Mouse (Mus musculus): ENCODE results near the gene Syne4. TPM values are rescaled to one million over a fixed set of nuclear protein-coding genes. Genes with fewer than 3 reads are reported as not detected.

Gene Syne4
- total and polyA plus RNA-seq, 3 experiments: 2.1 to 4.0 (median 2.6) TPM

GRCm38 (mm10) chr7:30315559-30316529, 1.2 kb downstream of the Syne4 start:
- no peak for TF ChIP-seq GATA1 (IDR thresholded peaks at IDR 0.05; ENCODE audit: borderline replicate concordance, low read length)
- TF ChIP-seq TAL1 (conservative IDR thresholded peaks at IDR 0.05; ENCODE audit: low read depth, low read length): no peak
- Histone ChIP-seq H3K4me3 (ENCODE audit: low read depth, low read length) (no peak overlapping the region), H3K36me3 (replicated peaks) (peaks cover 40% of the 10 kb centered on the region), H3K27me3 (ENCODE audit: insufficient read depth, low read length) (peaks cover 2% of the 10 kb centered on the region; the same call in 1 of the 2 replicates), H3K9me3 (replicated peaks) (no peaks in the 10 kb centered on the region), H3K4me1 (ENCODE audit: insufficient read depth, low read depth, low read length) (peaks cover 34% of the 10 kb centered on the region)
- DNase-seq (ENCODE audit: low spot score) (no peak), ATAC-seq (ENCODE audit: extremely low read depth, insufficient number of reproducible peaks, low FRiP score, poor library complexity, severe bottlenecking) (no peak)

DNA sequence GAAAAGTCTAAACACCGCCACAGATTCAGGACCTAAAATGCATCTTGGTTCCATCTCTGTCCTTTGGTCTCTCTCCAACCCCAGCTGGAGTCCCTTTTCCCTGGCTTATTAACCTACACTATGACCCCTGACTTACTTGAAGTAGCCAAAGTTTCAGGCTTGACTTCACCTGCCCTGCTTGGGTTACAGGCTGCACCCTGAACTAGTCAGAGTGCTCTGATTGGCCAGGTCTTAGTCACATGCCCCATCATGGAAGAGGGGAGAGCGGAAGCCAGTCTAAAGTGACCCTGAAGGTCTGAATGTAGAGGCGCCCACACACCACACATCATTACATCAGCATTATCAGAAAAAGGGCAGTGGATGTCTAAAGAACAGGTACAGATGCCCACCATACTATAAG, 3.5 kb downstream of the Syne4 start:
- H3K4me1 ChIP-seq (ENCODE audit: insufficient read depth, low read depth, low read length): peaks cover 50% of the 10 kb centered on the region
- no peak for DNase-seq (ENCODE audit: low spot score)
- TF ChIP-seq CTCF (IDR thresholded peaks at IDR 0.05; ENCODE audit: low read depth, low read length): no peak
- TF ChIP-seq TAL1 (conservative IDR thresholded peaks at IDR 0.05; ENCODE audit: low read depth, low read length): no peak
- no peak for TF ChIP-seq POLR2AphosphoS5 (IDR thresholded peaks at IDR 0.05; ENCODE audit: insufficient replicate concordance, low read depth, low read length)
- no peak for TF ChIP-seq GATA1 (IDR thresholded peaks at IDR 0.05; ENCODE audit: borderline replicate concordance, low read length)
- TF ChIP-seq GATA2 (IDR thresholded peaks at IDR 0.05; ENCODE audit: borderline replicate concordance, low read depth, low read length): no peak
- H3K27me3 ChIP-seq (ENCODE audit: insufficient read depth, low read length): peaks cover 2% of the 10 kb centered on the region; the same call in 1 of the 2 replicates
- H3K9me3 ChIP-seq (replicated peaks): no peaks in the 10 kb centered on the region
- H3K4me3 ChIP-seq (ENCODE audit: low read depth, low read length): no peak overlapping the region
- ATAC-seq (ENCODE audit: extremely low read depth, insufficient number of reproducible peaks, low FRiP score, poor library complexity, severe bottlenecking): no peak
- H3K36me3 ChIP-seq (replicated peaks): peaks cover 20% of the 10 kb centered on the region

GRCm38 (mm10) chr7:30320946-30321345, 6.3 kb downstream of the Syne4 start:
- Histone ChIP-seq H3K9me3 (replicated peaks) (0 out of 2 replicates have a peak, but pooled peaks cover 3% of the 10 kb centered on the region), H3K4me1 (ENCODE audit: insufficient read depth, low read depth, low read length) (peaks cover 35% of the 10 kb centered on the region), H3K27me3 (ENCODE audit: insufficient read depth, low read length) (no peaks in the 10 kb centered on the region), H3K4me3 (ENCODE audit: low read depth, low read length) (peak overlapping the region; percentile 89; the same call in 1 of the 2 replicates), H3K36me3 (replicated peaks) (peaks cover 11% of the 10 kb centered on the region)
- TF ChIP-seq GATA1 (IDR thresholded peaks at IDR 0.05; ENCODE audit: borderline replicate concordance, low read length): no peak
- no peak for TF ChIP-seq POLR2AphosphoS5 (IDR thresholded peaks at IDR 0.05; ENCODE audit: insufficient replicate concordance, low read depth, low read length)
- no peak for TF ChIP-seq TAL1 (conservative IDR thresholded peaks at IDR 0.05; ENCODE audit: low read depth, low read length)
- no peak for TF ChIP-seq GATA2 (IDR thresholded peaks at IDR 0.05; ENCODE audit: borderline replicate concordance, low read depth, low read length)
- no peak for TF ChIP-seq CTCF (IDR thresholded peaks at IDR 0.05; ENCODE audit: low read depth, low read length)
- DNase-seq (ENCODE audit: low spot score): no peak
- ATAC-seq (ENCODE audit: extremely low read depth, insufficient number of reproducible peaks, low FRiP score, poor library complexity, severe bottlenecking): no peak

- H3K36me3 ChIP-seq (replicated peaks): peaks cover 11% of the 10 kb centered on the region
- ATAC-seq (ENCODE audit: extremely low read depth, insufficient number of reproducible peaks, low FRiP score, poor library complexity, severe bottlenecking): peak; percentile 78
- TF ChIP-seq CTCF (IDR thresholded peaks at IDR 0.05; ENCODE audit: low read depth, low read length) (no peak), GATA2 (IDR thresholded peaks at IDR 0.05; ENCODE audit: borderline replicate concordance, low read depth, low read length) (no peak), GATA1 (IDR thresholded peaks at IDR 0.05; ENCODE audit: borderline replicate concordance, low read length) (no peak), TAL1 (conservative IDR thresholded peaks at IDR 0.05; ENCODE audit: low read depth, low read length) (no peak), POLR2AphosphoS5 (IDR thresholded peaks at IDR 0.05; ENCODE audit: insufficient replicate concordance, low read depth, low read length) (no peak)
- 0 out of 2 replicates have a peak, but pooled peaks cover 3% of the 10 kb centered on the region for H3K9me3 ChIP-seq (replicated peaks)
- peaks cover 35% of the 10 kb centered on the region for H3K4me1 ChIP-seq (ENCODE audit: insufficient read depth, low read depth, low read length)
- DNase-seq (ENCODE audit: low spot score): peak; percentile 80
- peak within 1 kb of the TSS; percentile 89 for H3K4me3 ChIP-seq (ENCODE audit: low read depth, low read length)
- no peaks in the 10 kb centered on the region for H3K27me3 ChIP-seq (ENCODE audit: insufficient read depth, low read length)
Measured at GRCm38 (mm10) chr7:30321539-30322284, 7.1 kb downstream of the Syne4 start, which contains the start of gene E130208F15Rik. E130208F15Rik (plus strand) TSS chr7:30321740.

GRCm38 (mm10) chr7:30322285-30322667, 7.7 kb downstream of the Syne4 start:
- TF ChIP-seq GATA1 (IDR thresholded peaks at IDR 0.05; ENCODE audit: borderline replicate concordance, low read length) (no peak), POLR2AphosphoS5 (IDR thresholded peaks at IDR 0.05; ENCODE audit: insufficient replicate concordance, low read depth, low read length) (no peak), TAL1 (conservative IDR thresholded peaks at IDR 0.05; ENCODE audit: low read depth, low read length) (no peak), GATA2 (IDR thresholded peaks at IDR 0.05; ENCODE audit: borderline replicate concordance, low read depth, low read length) (no peak), CTCF (IDR thresholded peaks at IDR 0.05; ENCODE audit: low read depth, low read length) (no peak)
- Histone ChIP-seq H3K36me3 (replicated peaks) (peaks cover 11% of the 10 kb centered on the region), H3K27me3 (ENCODE audit: insufficient read depth, low read length) (peaks cover 3% of the 10 kb centered on the region), H3K9me3 (replicated peaks) (0 out of 2 replicates have a peak, but pooled peaks cover 3% of the 10 kb centered on the region), H3K4me3 (ENCODE audit: low read depth, low read length) (peak overlapping the region; percentile 89), H3K4me1 (ENCODE audit: insufficient read depth, low read depth, low read length) (peaks cover 39% of the 10 kb centered on the region)
- DNase-seq (ENCODE audit: low spot score) (peak; percentile 97), ATAC-seq (ENCODE audit: extremely low read depth, insufficient number of reproducible peaks, low FRiP score, poor library complexity, severe bottlenecking) (peak; percentile 96)

DNA sequence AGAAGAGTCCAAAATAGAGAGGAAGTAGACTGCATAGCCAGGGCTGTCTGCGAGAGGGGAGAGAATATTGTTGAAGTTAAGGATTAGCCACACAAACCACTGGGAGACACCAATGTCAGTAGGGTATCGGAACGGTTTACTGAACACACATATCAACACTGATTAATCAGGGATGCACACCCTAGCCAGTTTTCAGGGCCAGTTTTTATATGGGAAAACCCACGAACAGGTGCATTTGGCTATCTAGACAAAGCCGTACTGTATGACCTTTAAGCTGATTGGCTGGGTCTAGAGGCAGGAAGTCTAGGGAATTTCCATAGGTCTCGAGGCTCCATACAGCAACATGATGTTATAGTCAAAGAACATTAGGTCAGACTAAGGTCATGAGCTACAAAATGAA, 8.3 kb downstream of the Syne4 start:
- TF ChIP-seq GATA2 (IDR thresholded peaks at IDR 0.05; ENCODE audit: borderline replicate concordance, low read depth, low read length): no peak
- TF ChIP-seq POLR2AphosphoS5 (IDR thresholded peaks at IDR 0.05; ENCODE audit: insufficient replicate concordance, low read depth, low read length): no peak
- TF ChIP-seq TAL1 (conservative IDR thresholded peaks at IDR 0.05; ENCODE audit: low read depth, low read length): no peak
- peak; percentile 50 for DNase-seq (ENCODE audit: low spot score)
- H3K36me3 ChIP-seq (replicated peaks): peaks cover 11% of the 10 kb centered on the region
- no peak for ATAC-seq (ENCODE audit: extremely low read depth, insufficient number of reproducible peaks, low FRiP score, poor library complexity, severe bottlenecking)
- H3K4me3 ChIP-seq (ENCODE audit: low read depth, low read length): peak overlapping the region; percentile 89
- peaks cover 39% of the 10 kb centered on the region for H3K4me1 ChIP-seq (ENCODE audit: insufficient read depth, low read depth, low read length)
- peaks cover 8% of the 10 kb centered on the region for H3K27me3 ChIP-seq (ENCODE audit: insufficient read depth, low read length)
- H3K9me3 ChIP-seq (replicated peaks): 0 out of 2 replicates have a peak, but pooled peaks cover 3% of the 10 kb centered on the region

All from G1E (cell line).